Mouse (Mus musculus) G1E-ER4 (cell line): ENCODE measurements around the gene Ncapg2. TPM values are rescaled to one million over a fixed set of nuclear protein-coding genes. Genes with fewer than 3 reads are reported as not detected.

ENCODE experiments used
- GATA1 ChIP-seq: IDR thresholded peaks from one replicate; pipeline ENCODE4 v1.8.0; 2012; ENCODE audit warnings: low read length, inconsistent platforms
- polyA plus RNA-seq: library from polyadenylated mRNA; stranded (reverse); fragments of >175 nt; gene quantifications from 2 replicates; pipeline ENCODE4 v1.2.3, GENCODE M21; 2012

Gene Ncapg2
- polyA plus RNA-seq, 1 experiment: 38.7 TPM

DNA sequence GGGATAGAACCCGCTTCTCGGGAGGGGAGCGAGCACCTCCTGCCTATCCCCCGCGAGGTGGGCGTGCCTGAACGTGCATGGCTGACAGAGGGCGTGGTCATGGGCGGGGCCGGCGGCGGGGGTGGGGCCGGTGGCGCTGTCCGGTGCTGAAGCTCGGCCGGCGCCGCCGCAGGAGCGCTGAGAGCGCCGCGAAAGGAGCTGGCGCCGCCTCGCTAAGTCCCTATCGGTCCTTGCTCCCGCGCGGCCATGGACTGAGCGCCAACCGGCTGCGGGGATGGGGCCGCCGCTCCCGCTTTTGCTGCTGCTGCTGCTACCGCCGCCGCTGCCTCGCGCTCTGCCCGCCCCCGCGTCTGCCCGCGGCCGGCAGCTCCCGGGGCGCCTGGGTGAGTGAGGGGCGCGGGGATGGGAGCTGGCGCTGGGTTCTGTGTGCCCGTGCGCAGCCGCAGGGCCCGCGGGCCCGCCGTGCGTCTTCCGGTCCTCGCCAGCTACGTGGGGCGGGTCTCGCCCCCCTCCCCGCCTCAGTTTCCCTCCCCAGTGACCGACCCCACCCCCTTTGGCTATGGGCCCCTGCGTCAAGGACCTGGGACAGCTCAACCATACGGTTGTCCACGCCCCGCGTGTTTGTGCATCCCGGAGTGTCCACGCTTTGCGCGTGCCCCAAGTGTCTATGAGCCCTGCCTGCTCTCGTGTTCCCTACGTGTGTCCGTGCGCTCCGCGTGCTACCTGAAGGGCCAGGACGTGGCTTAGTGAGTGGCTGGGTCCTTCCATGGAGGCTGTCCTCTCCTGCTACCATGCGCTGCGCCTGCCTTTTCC lies 80.6 kb downstream of the Ncapg2 start, which contains the start of gene Ptprn2:
Gene Ptprn2, plus strand, starts transcription at position 130 of the 813 bp plus-strand sequence.
- no peak for TF ChIP-seq GATA1

DNA sequence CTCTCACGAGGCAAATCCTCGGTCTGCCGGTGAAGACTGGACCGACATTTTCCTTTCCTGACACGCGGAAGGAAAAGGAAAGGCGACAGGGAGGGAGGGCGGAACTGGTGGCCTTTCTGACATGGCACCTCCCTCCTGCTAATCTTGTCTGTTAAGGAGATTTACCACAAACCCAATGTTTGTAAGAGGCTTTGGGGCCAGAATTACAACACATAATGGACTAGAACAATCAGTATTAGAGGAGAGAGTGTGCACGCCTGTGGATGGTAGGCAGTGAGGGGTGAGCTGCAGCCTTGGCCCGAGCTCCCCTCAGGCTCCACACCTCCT lies 81.2 kb downstream of the Ncapg2 start:
- TF ChIP-seq GATA1: no peak

DNA sequence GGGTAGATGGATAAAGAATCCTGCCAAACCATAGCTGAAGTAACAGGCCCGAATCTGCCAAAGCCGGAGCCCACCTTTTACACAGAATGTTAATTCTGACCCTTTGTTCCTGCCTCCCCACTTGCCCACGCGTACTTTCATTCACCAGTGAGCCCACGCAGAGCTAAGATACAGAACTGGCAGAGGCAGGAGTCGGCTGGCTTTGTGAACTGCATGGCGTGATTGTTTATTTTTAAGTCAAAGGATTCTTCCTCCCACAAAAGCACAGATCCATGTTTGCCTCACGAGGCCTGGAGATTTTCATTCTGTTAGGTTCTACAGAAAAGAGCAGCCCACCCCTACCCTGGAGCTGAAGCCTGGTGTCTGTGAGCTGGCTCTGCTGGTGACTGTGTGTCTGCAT lies 83.6 kb downstream of the Ncapg2 start:
- no peak for TF ChIP-seq GATA1

DNA sequence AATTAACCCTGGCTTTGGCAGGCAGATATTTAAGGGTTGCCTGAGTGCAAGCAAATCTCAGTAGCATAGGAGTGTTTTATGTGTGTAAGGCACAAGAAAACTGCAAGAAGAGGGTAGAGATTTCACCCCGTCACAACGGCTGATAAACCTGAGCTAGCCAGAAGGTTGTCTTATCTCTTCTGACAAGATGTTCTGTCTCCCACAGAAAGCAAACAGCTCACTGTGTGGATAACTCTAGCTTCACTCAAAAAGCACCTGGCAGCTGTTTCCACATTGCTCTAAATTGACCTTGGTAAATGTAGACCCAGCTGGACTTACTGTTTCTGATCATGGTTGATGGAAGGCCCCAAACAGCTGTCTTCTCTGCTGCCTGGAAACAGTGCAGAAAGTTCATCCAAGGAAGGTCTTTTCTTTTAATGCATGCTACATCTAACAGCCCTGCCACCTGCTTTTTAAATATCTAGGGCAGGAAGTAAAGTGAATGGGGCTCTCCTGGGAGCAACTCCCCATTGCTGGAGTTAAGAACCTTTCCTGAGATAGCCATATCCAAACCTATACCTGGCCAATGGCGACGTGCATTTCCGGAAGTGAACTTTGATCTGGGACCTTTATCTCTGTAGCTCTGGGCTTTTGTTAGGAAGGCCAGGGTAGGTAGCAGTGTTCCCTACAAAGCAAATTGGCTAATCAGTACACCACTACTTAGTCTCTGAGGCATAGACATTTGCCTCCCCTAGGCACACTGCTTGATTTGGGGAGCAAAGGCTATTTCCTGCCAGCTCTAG lies 85.6 kb downstream of the Ncapg2 start:
- TF ChIP-seq GATA1: no peak

DNA sequence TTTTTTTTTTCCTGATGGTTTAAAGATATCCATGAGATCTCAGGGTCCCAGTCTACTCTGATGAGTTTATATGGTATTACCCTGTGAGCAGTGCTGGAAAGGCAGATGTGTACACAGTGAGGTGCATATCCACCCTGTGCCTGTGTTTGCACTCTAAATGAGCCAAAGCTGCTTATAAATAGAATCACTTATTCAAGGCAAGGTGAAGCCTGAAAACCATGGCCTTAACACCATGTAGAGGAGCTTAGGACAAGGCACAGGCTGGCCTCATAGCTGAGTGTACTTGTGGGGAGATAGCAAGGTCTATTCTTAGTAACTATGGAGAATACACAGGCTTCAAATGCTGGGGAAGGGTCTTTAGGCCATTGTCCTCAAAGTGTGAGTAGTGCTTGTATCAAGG lies 93.5 kb downstream of the Ncapg2 start:
- TF ChIP-seq GATA1: no peak

DNA sequence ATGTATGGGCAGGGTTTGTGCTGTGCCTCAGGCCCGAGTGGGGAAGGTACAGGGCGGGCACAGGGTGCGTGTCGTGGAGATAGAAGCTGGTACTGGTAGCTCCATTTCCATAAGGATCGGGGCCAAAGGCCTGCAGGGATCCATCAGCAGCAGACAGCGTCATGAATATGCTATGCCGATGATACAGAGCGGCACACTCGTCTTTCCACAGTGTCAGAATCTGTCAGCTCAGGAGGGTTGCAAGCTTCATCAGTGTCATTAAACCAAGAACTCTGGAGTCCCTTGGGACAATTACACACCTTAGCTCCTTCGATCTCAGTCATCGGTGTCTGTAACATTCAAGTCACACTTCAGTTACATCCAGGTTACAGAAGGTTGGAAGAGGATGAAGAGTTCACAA lies 95.5 kb downstream of the Ncapg2 start:
- no peak for TF ChIP-seq GATA1

DNA sequence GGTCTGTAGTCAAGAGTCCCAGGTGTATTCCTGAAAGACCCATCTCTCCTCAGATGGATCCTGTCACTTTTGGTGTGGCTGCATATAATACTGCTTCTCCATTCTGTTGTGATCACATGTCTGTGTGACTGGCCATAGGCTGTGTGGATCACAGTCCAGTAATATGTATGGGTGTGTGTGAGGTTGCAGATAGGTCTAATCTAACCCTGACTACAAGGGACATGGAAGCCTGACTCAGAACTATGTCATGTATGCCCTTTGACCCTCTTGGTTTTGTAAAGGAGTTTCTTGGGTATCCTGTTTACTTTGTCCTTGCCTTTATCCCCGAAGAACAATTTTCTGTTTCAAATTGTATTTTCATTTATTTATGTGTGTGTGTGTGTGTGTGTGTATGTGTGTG lies 107.3 kb downstream of the Ncapg2 start:
- no peak for TF ChIP-seq GATA1

Other genes starting within 250 kb of the Ncapg2 start
- 6.9 and 7.9 TPM in 2 replicates for gene Wdr60, start 142.4 kb upstream of the Ncapg2 start, polyA plus RNA-seq
- not detected in 2 replicates for gene Gm11027, start 130.0 kb upstream of the Ncapg2 start, polyA plus RNA-seq
- 19.6 and 25.4 TPM in 2 replicates for gene Esyt2, start 124.2 kb upstream of the Ncapg2 start, polyA plus RNA-seq
- not detected in 2 replicates for gene Ptprn2, start 80.3 kb downstream of the Ncapg2 start, polyA plus RNA-seq